8 mouse cellular contexts compared by ENCODE assay signal in genomic region chr10:41893433-41894411, GRCm38 (mm10).
DNase-seq lines count a peak whose midpoint lies in the region; ATAC-seq and TF ChIP-seq lines count a peak whose summit lies in the region.

No protein-coding gene starts in this region.

- peak; percentile 70 for DNase-seq in kidney, adult 2 months
- DNase-seq in kidney, postnatal 4 days: no peak
- peak; percentile 40 for DNase-seq in CD4-positive, CD25-positive, alpha-beta regulatory T cell, adult 2 months (ENCODE audit: low read depth, low spot score)
- peak; percentile 98 for DNase-seq in fat pad, adult 2 months (ENCODE audit: extremely low read depth, low read depth, low spot score)
- DNase-seq in intestine, embryonic 14.5 days (ENCODE audit: low spot score): peak; percentile 49
- DNase-seq in ovary, postnatal 36 days (ENCODE audit: low spot score): peak; percentile 18
- DNase-seq in thymus, adult 18-20 months: no peak
- DNase-seq in frontal cortex, postnatal 36 days (ENCODE audit: low spot score in 2 of 2): no peak

- H3K4me3 ChIP-seq in kidney, adult 2 months (ENCODE audit: insufficient read depth, low read depth, low read length): no peak overlapping the region
- no peak overlapping the region for H3K4me3 ChIP-seq in intestine, embryonic 14.5 days (ENCODE audit: low read depth, low read length)

- no peak for TF ChIP-seq CTCF in kidney, adult 2 months (conservative IDR thresholded peaks at IDR 0.05; ENCODE audit: insufficient read depth, insufficient read length, low read depth, low read length)

- 23% methylated on average over 4 of the region's 4 CpGs for WGBS in kidney, adult 2 months
- 40% methylated on average over 4 of the region's 4 CpGs for WGBS in intestine, embryonic 14.5 days

- no peak for ATAC-seq in intestine, embryonic 14.5 days (replicated peaks; ENCODE audit: low FRiP score, low TSS enrichment, low read depth)

- no peak for TF ChIP-seq POLR2A in kidney, adult 2 months (IDR thresholded peaks at IDR 0.05; ENCODE audit: low read depth, low read length)

- H3K27ac ChIP-seq in kidney, adult 2 months (ENCODE audit: insufficient read depth, low read depth, low read length): peak overlapping the region; percentile 59; the same call in 1 of the 2 replicates
- no peak overlapping the region for H3K27ac ChIP-seq in intestine, embryonic 14.5 days (ENCODE audit: low read depth)

- H3K36me3 ChIP-seq in kidney, adult 2 months (ENCODE audit: control insufficient read depth, insufficient read depth, low read length): peaks cover 4% of the 10 kb centered on the region
- H3K36me3 ChIP-seq in intestine, embryonic 14.5 days (ENCODE audit: control insufficient read depth, insufficient read depth, low read length): peaks cover 20% of the 10 kb centered on the region

- H3K4me2 ChIP-seq in intestine, embryonic 14.5 days (ENCODE audit: low read length): no peak overlapping the region

- H3K27me3 ChIP-seq in kidney, adult 2 months (replicated peaks; ENCODE audit: control insufficient read depth, insufficient read depth, low read length): no peaks in the 10 kb centered on the region
- no peaks in the 10 kb centered on the region for H3K27me3 ChIP-seq in intestine, embryonic 14.5 days (replicated peaks; ENCODE audit: control insufficient read depth, insufficient read depth, low read length)

- H3K9ac ChIP-seq in intestine, embryonic 14.5 days (ENCODE audit: low read length): no peak overlapping the region

- no peaks in the 10 kb centered on the region for H3K9me3 ChIP-seq in intestine, embryonic 14.5 days (ENCODE audit: control insufficient read depth, low read length)

- H3K4me1 ChIP-seq in kidney, adult 2 months (ENCODE audit: control insufficient read depth, insufficient read depth, low read length): peaks cover 18% of the 10 kb centered on the region
- H3K4me1 ChIP-seq in intestine, embryonic 14.5 days (replicated peaks; ENCODE audit: control insufficient read depth, insufficient read depth, low read length): peaks cover 13% of the 10 kb centered on the region

Comparison
In these comparisons a context has a peak if more than half of its experiments do, and no peak if none do; other contexts are left out.
1. DNase-seq: peak in kidney, adult 2 months (single experiment), CD4-positive, CD25-positive, alpha-beta regulatory T cell, adult 2 months (single experiment), fat pad, adult 2 months (single experiment), intestine, embryonic 14.5 days (single experiment) and ovary, postnatal 36 days (single experiment); none in kidney, postnatal 4 days (0 of 2), thymus, adult 18-20 months (0 of 2) and frontal cortex, postnatal 36 days (0 of 2).